Comparison of ENCODE assay signal across 10 mouse cellular contexts in the genomic region with DNA sequence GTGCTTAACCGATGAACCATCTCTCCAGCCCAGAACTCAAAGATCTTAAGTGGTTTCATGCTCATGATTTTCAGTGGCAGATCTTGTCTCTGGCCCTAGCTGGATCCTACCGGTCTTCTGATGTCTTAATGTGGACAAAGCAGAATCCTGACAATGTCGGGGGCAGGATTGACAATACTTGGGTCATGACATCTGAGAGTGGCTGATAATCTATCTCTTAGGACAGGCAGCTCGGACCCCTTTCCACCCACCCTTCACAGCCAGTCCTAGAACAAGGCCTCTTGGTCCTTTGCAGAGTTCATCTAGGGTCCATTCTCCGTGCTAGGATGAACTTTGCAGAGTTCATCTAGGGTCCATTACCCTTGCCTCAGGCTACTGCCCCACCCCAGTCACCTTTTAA. TPM values are rescaled to one million over a fixed set of nuclear protein-coding genes. Genes with fewer than 3 reads are reported as not detected.
DNase-seq lines count a peak whose midpoint lies in the region; ATAC-seq and TF ChIP-seq lines count a peak whose summit lies in the region.
"Had no signal": no experiment of that assay in that cellular context is flagged by ENCODE, and none has a peak within 500 bp of the region (broad histone marks: within the 10 kb centered on the region; RNA-seq: fewer than 3 reads in every experiment).

No protein-coding gene starts in this region.

- H3K9me3 ChIP-seq in heart, embryonic 11.5 days (replicated peaks; ENCODE audit: control insufficient read depth, low read length), result no peaks in the 10 kb centered on the region
- H3K9me3 ChIP-seq in hindbrain, embryonic 13.5 days, result no peaks in the 10 kb centered on the region
- H3K9me3 ChIP-seq in midbrain, embryonic 10.5 days (replicated peaks), result no peaks in the 10 kb centered on the region

- no peaks in the 10 kb centered on the region for H3K36me3 ChIP-seq in heart, embryonic 11.5 days (ENCODE audit: control insufficient read depth, insufficient read depth, low read length)
- no peaks in the 10 kb centered on the region for H3K36me3 ChIP-seq in hindbrain, embryonic 13.5 days
- H3K36me3 ChIP-seq in midbrain, embryonic 10.5 days, result no peaks in the 10 kb centered on the region

- H3K4me3 ChIP-seq in heart, embryonic 11.5 days (ENCODE audit: low read depth, low read length), result no peak overlapping the region
- H3K4me3 ChIP-seq in bone marrow macrophage, adult 2 months (ENCODE audit: insufficient read depth, low read length), result peak overlapping the region; percentile 66; the same call in 1 of the 2 replicates
- peak overlapping the region; percentile 94 for H3K4me3 ChIP-seq in hindbrain, embryonic 13.5 days
- H3K4me3 ChIP-seq in midbrain, embryonic 10.5 days, result peak overlapping the region; percentile 91; the same call in 1 of the 2 replicates

- H3K9ac ChIP-seq in heart, embryonic 11.5 days (ENCODE audit: low read depth, low read length), result no peak overlapping the region; the same call in 1 of the 2 replicates
- peak overlapping the region; percentile 97 for H3K9ac ChIP-seq in hindbrain, embryonic 13.5 days

- no peak overlapping the region for H3K27ac ChIP-seq in heart, embryonic 11.5 days (ENCODE audit: low read depth, low read length)
- no peak overlapping the region for H3K27ac ChIP-seq in bone marrow macrophage, adult 2 months (ENCODE audit: insufficient read depth, low read depth, low read length)
- H3K27ac ChIP-seq in hindbrain, embryonic 13.5 days, result no peak overlapping the region
- H3K27ac ChIP-seq in midbrain, embryonic 10.5 days (replicated peaks), result no peak overlapping the region

- H3K27me3 ChIP-seq in heart, embryonic 11.5 days (ENCODE audit: control insufficient read depth, insufficient read depth, low read length), result 0 out of 2 replicates have a peak, but pooled peaks cover 4% of the 10 kb centered on the region
- H3K27me3 ChIP-seq in hindbrain, embryonic 13.5 days, result no peaks in the 10 kb centered on the region
- H3K27me3 ChIP-seq in midbrain, embryonic 10.5 days (ENCODE audit: low read depth, poor library complexity, severe bottlenecking), result peaks cover 33% of the 10 kb centered on the region

- peaks cover 5% of the 10 kb centered on the region; the same call in 1 of the 2 replicates for H3K4me1 ChIP-seq in heart, embryonic 11.5 days (ENCODE audit: control insufficient read depth, insufficient read depth, low read length)
- H3K4me1 ChIP-seq in bone marrow macrophage, adult 2 months (ENCODE audit: control insufficient read depth, insufficient read depth, low read length), result peaks cover 34% of the 10 kb centered on the region
- H3K4me1 ChIP-seq in hindbrain, embryonic 13.5 days (replicated peaks), result peaks cover 40% of the 10 kb centered on the region
- H3K4me1 ChIP-seq in midbrain, embryonic 10.5 days, result peaks cover 30% of the 10 kb centered on the region

- WGBS in heart, embryonic 11.5 days (ENCODE audit: insufficient replicate concordance), result 39% methylated on average over 5 of the region's 5 CpGs
- 30% methylated on average over 5 of the region's 5 CpGs for WGBS in hindbrain, embryonic 13.5 days
- WGBS in midbrain, embryonic 10.5 days, result 57% methylated on average over 5 of the region's 5 CpGs

- intact Hi-C loops in heart, postnatal 14 days (cut with DNase I), result loop anchor here (2.0 kb wide), 1 partner anchor 15 kb away; no protein-coding TSS in a partner anchor

- TF ChIP-seq CTCF in bone marrow macrophage, adult 2 months (IDR thresholded peaks at IDR 0.05; ENCODE audit: low read depth, low read length), result no peak

- H3K4me2 ChIP-seq in heart, embryonic 11.5 days, result peak overlapping the region; percentile 98
- H3K4me2 ChIP-seq in hindbrain, embryonic 13.5 days, result peak overlapping the region; percentile 96

- no peak for DNase-seq in heart, postnatal 14 days
- DNase-seq in midbrain, embryonic 10.5 days (ENCODE audit: low spot score), result no peak
- no peak for DNase-seq in ovary, postnatal 14 days (ENCODE audit: low spot score)
- DNase-seq in natural killer cell, adult 2 months (ENCODE audit: low spot score in 2 of 2), result no peak
- DNase-seq in lung, postnatal 14 days, result no peak
- DNase-seq: lung, postnatal 4 days; right cerebral cortex, postnatal 25 days had no signal

- no peak for TF ChIP-seq POLR2A in bone marrow macrophage, adult 2 months (IDR thresholded peaks at IDR 0.05; ENCODE audit: borderline replicate concordance, low read depth, low read length)

- no peak for ATAC-seq in heart, embryonic 11.5 days (replicated peaks; ENCODE audit: insufficient number of reproducible peaks, low FRiP score, low TSS enrichment)
- ATAC-seq in hindbrain, embryonic 13.5 days (ENCODE audit: low FRiP score), result no peak

RNA-seq across cellular contexts. Expression of gene Smox, which starts 2.1 kb away (rescaled TPM):
- polyA plus RNA-seq in heart, embryonic 11.5 days (2014; fragmentation: Nextera tagmentation; extraction: Ambion mirVana), result 16.5 and 19.7 TPM in 2 replicates
- 10 to 100 TPM; 37.0 to 40.6 TPM for total RNA-seq in heart, postnatal 14 days (2021)
- 86.4 and 97.4 TPM in 2 replicates for polyA plus RNA-seq in bone marrow macrophage, adult 2 months (2012; ENCODE audit: insufficient read depth, insufficient read length, missing spikeins)
- polyA plus RNA-seq in hindbrain, embryonic 13.5 days (2015; fragmentation: Nextera tagmentation; extraction: Ambion mirVana), result 47.9 and 50.1 TPM in 2 replicates
- 29.5 and 37.2 TPM in 2 replicates for polyA plus RNA-seq in midbrain, embryonic 10.5 days (2016; fragmentation: Nextera tagmentation; extraction: Ambion mirVana)
